Mouse (Mus musculus) G1E (cell line): ENCODE results near the gene Gm9964.

ENCODE experiments used
- CTCF ChIP-seq: IDR thresholded peaks from 2 replicates; pipeline ENCODE4 v1.5.1; 2012; ENCODE audit warnings: low read depth, low read length, inconsistent platforms, mixed read lengths
- GATA1 ChIP-seq: IDR thresholded peaks from 2 replicates; pipeline ENCODE4 v1.6.1; 2012; ENCODE audit warnings: borderline replicate concordance, low read length, inconsistent platforms, mixed read lengths
- GATA2 ChIP-seq: IDR thresholded peaks from 2 replicates; pipeline ENCODE4 v1.6.1; 2012; ENCODE audit warnings: low read depth, low read length, inconsistent platforms, borderline replicate concordance
- POLR2AphosphoS5 ChIP-seq: IDR thresholded peaks from 2 replicates; pipeline ENCODE4 v1.6.1; 2012; ENCODE audit warnings: low read depth, low read length, inconsistent platforms; ENCODE audit not compliant: insufficient replicate concordance
- TAL1 ChIP-seq: conservative IDR thresholded peaks from 2 replicates; pipeline ENCODE4 v1.6.1; 2012; ENCODE audit warnings: low read depth, low read length, inconsistent platforms, mixed read lengths

GRCm38 (mm10) chr11:79273757-79274156 is 22.9 kb downstream of the Gm9964 start:
- TF ChIP-seq TAL1 = no peak
- TF ChIP-seq CTCF = no peak
- TF ChIP-seq GATA1 = no peak
- no peak for TF ChIP-seq GATA2
- no peak for TF ChIP-seq POLR2AphosphoS5
